Mouse (Mus musculus) heart, postnatal 0 days (tissue): Measurements from ENCODE around the gene Clk4.
A peak's percentile ranks its signal among the peaks of the same experiment; 100 is the strongest.

Experiments
- CTCF ChIP-seq: IDR thresholded peaks from 2 replicates; pipeline ENCODE4 v1.5.1; 2016; ENCODE audit warnings: antibody characterized with exemption, control low read depth, low read depth
- EP300 ChIP-seq: IDR thresholded peaks from 2 replicates; pipeline ENCODE4 v1.6.1; 2016; ENCODE audit warnings: antibody characterized with exemption, low read depth

GRCm38 (mm10) chr11:51326908-51327307, 65.4 kb downstream of the Clk4 start:
- TF ChIP-seq CTCF = peak; percentile 43
- TF ChIP-seq EP300 = no peak
